Mouse (Mus musculus): Measurements from ENCODE around the gene Car5a. TPM values are rescaled to one million over a fixed set of nuclear protein-coding genes. Genes with fewer than 3 reads are reported as not detected.

Car5a gene
- polyA plus RNA-seq, 1 experiment from 2014 or later: not detected

Small RNA genes lying within 50 kb of the gene (microRNA-seq; reads per million reads assigned to microRNA genes)
- 0.71 reads per million for gene Mir7237

Other genes starting within 250 kb of the Car5a start
- 0.27 and 0.31 TPM in 2 replicates for gene Jph3, start 215.3 kb downstream of the Car5a start, polyA plus RNA-seq (2016; fragmentation: Nextera tagmentation; extraction: Ambion mirVana)
- gene Klhdc4, start 115.3 kb downstream of the Car5a start, polyA plus RNA-seq (2016; fragmentation: Nextera tagmentation; extraction: Ambion mirVana): 27.7 and 28.2 TPM in 2 replicates
- gene Slc7a5, start 37.2 kb downstream of the Car5a start, polyA plus RNA-seq (2016; fragmentation: Nextera tagmentation; extraction: Ambion mirVana): 22.3 and 24.6 TPM in 2 replicates
- 28.4 and 31.8 TPM in 2 replicates for gene Banp, start 4.8 kb upstream of the Car5a start, polyA plus RNA-seq (2016; fragmentation: Nextera tagmentation; extraction: Ambion mirVana)